Mouse (Mus musculus) MEL (cell line): Measurements from ENCODE around the gene Syt2. TPM values are rescaled to one million over a fixed set of nuclear protein-coding genes. Genes with fewer than 3 reads are reported as not detected.

ENCODE experiments used
- DNase-seq: peaks from one replicate; pipeline ENCODE4 v3.0.0; 2011; ENCODE audit warnings: low read depth, low spot score
- H3K27ac ChIP-seq: 2 replicates; pipeline ENCODE4 v1.5.1; 2012; ENCODE audit warnings: low read depth, mild to moderate bottlenecking, control low read depth, low read length, moderate library complexity; ENCODE audit not compliant: control insufficient read depth
- H3K27me3 ChIP-seq, 2 experiments: fragments of 150-350 bp in 1 of 2; sonication (generic) in 1 of 2; 2 replicates each; pipeline ENCODE4 v1.6.1; 2012; ENCODE audit warnings: low read length in 2 of 2, mild to moderate bottlenecking in 2 of 2, improper control_type of control experiment in 1 of 2, moderate library complexity in 1 of 2; ENCODE audit not compliant: insufficient read depth in 2 of 2, control insufficient read depth in 1 of 2
- H3K36me3 ChIP-seq, 2 experiments: 2 replicates each; pipeline ENCODE4 v1.6.1; 2012 to 2014; ENCODE audit warnings: low read length in 2 of 2, improper control_type of control experiment in 1 of 2, inconsistent platforms in 1 of 2, mild to moderate bottlenecking in 1 of 2; ENCODE audit not compliant: insufficient read depth in 2 of 2, control insufficient read depth in 1 of 2
- H3K4me1 ChIP-seq, 2 experiments: fragments of 150-350 bp in 1 of 2; sonication (generic) in 1 of 2; 2 replicates each; pipeline ENCODE4 v1.6.1; 2012; ENCODE audit warnings: low read length in 2 of 2, improper control_type of control experiment in 1 of 2, mild to moderate bottlenecking in 1 of 2; ENCODE audit not compliant: insufficient read depth in 2 of 2, control insufficient read depth in 1 of 2
- H3K4me3 ChIP-seq, 2 experiments: fragments of 150-350 bp in 1 of 2; sonication (generic) in 1 of 2; 2 replicates each; pipeline ENCODE4 v1.5.1; 2012; ENCODE audit warnings: low read depth in 2 of 2, low read length in 2 of 2, mild to moderate bottlenecking in 2 of 2, moderate library complexity in 2 of 2, control low read depth in 1 of 2, improper control_type of control experiment in 1 of 2; ENCODE audit not compliant: control insufficient read depth in 1 of 2, insufficient read depth in 1 of 2
- H3K79me2 ChIP-seq: 2 replicates; pipeline ENCODE4 v1.6.1; 2012; ENCODE audit warnings: mild to moderate bottlenecking, low read length, moderate library complexity; ENCODE audit not compliant: control insufficient read depth, poor library complexity, insufficient read depth
- H3K9ac ChIP-seq: 2 replicates; pipeline ENCODE4 v1.6.1; 2012; ENCODE audit warnings: low read depth, mild to moderate bottlenecking, control low read depth, low read length, moderate library complexity; ENCODE audit not compliant: control insufficient read depth, poor library complexity, severe bottlenecking
- H3K9me3 ChIP-seq: fragments of 150-350 bp; sonication (generic); replicated peaks from 2 replicates; pipeline ENCODE4 v1.6.1; 2012; ENCODE audit warnings: mild to moderate bottlenecking, low read length, improper control_type of control experiment, moderate library complexity; ENCODE audit not compliant: insufficient read depth
- BHLHE40 ChIP-seq: IDR thresholded peaks from 2 replicates; pipeline ENCODE4 v1.6.1; 2012; ENCODE audit warnings: low read depth, mild to moderate bottlenecking, inconsistent platforms, low read length, improper control_type of control experiment, borderline replicate concordance
- CHD2 ChIP-seq: IDR thresholded peaks from 2 replicates; pipeline ENCODE4 v1.6.1; 2011; ENCODE audit warnings: low read length, improper control_type of control experiment
- CTCF ChIP-seq, 3 experiments: IDR thresholded peaks in 2 of 3; conservative IDR thresholded peaks in 1 of 3; 2 replicates each; pipeline ENCODE4 v1.5.1; 2011 to 2012; ENCODE audit warnings: low read length in 3 of 3, low read depth in 2 of 3, mild to moderate bottlenecking in 2 of 3, improper control_type of control experiment in 1 of 3, inconsistent platforms in 1 of 3, mixed read lengths in 1 of 3, moderate library complexity in 1 of 3; ENCODE audit not compliant: control insufficient read depth in 1 of 3, insufficient read depth in 1 of 3, poor library complexity in 1 of 3, severe bottlenecking in 1 of 3
- ELF1 ChIP-seq: IDR thresholded peaks from 2 replicates; pipeline ENCODE4 v1.6.1; 2014; ENCODE audit warnings: low read depth, mild to moderate bottlenecking, inconsistent platforms, low read length, improper control_type of control experiment, moderate library complexity
- GABPA ChIP-seq: IDR thresholded peaks from 2 replicates; pipeline ENCODE4 v1.6.1; 2012; ENCODE audit warnings: low read depth, mild to moderate bottlenecking, inconsistent platforms, low read length, improper control_type of control experiment, moderate library complexity
- JUND ChIP-seq: IDR thresholded peaks from 2 replicates; pipeline ENCODE4 v1.6.1; 2011; ENCODE audit warnings: low read depth, mild to moderate bottlenecking, improper control_type of control experiment, low read length
- KAT2A ChIP-seq: conservative IDR thresholded peaks from 2 replicates; pipeline ENCODE4 v1.6.1; 2012; ENCODE audit warnings: low read depth, low read length, improper control_type of control experiment, inconsistent platforms
- MAFK ChIP-seq: IDR thresholded peaks from 2 replicates; pipeline ENCODE4 v1.6.1; 2011; ENCODE audit warnings: low read depth, mild to moderate bottlenecking, low read length, improper control_type of control experiment, borderline replicate concordance
- MAX ChIP-seq: IDR thresholded peaks from 2 replicates; pipeline ENCODE4 v1.6.1; 2011; ENCODE audit warnings: low read length, improper control_type of control experiment
- MAZ ChIP-seq: IDR thresholded peaks from 2 replicates; pipeline ENCODE4 v1.6.1; 2012; ENCODE audit warnings: low read depth, mild to moderate bottlenecking, inconsistent platforms, low read length, improper control_type of control experiment
- MEF2A ChIP-seq: IDR thresholded peaks from 2 replicates; pipeline ENCODE4 v1.6.1; 2014; ENCODE audit warnings: low read depth, mild to moderate bottlenecking, inconsistent platforms, low read length, improper control_type of control experiment; ENCODE audit not compliant: poor library complexity, insufficient replicate concordance, severe bottlenecking; ENCODE audit errors: extremely low read depth
- MXI1 ChIP-seq: IDR thresholded peaks from 2 replicates; pipeline ENCODE4 v1.6.1; 2011; ENCODE audit warnings: mild to moderate bottlenecking, low read depth, low read length, improper control_type of control experiment
- MYB ChIP-seq: IDR thresholded peaks from 2 replicates; pipeline ENCODE4 v1.6.1; 2011; ENCODE audit warnings: mild to moderate bottlenecking, low read depth, low read length, improper control_type of control experiment
- NELFE ChIP-seq: IDR thresholded peaks from 2 replicates; pipeline ENCODE4 v1.6.1; 2011; ENCODE audit warnings: low read depth, low read length, improper control_type of control experiment
- POLR2A ChIP-seq, 2 experiments: IDR thresholded peaks; 2 replicates each; pipeline ENCODE4 v1.6.1; 2011 to 2012; ENCODE audit warnings: low read length in 2 of 2, mild to moderate bottlenecking in 2 of 2, control low read depth in 1 of 2, improper control_type of control experiment in 1 of 2, low read depth in 1 of 2, moderate library complexity in 1 of 2; ENCODE audit not compliant: control insufficient read depth in 1 of 2, insufficient read depth in 1 of 2, poor library complexity in 1 of 2
- POLR2AphosphoS5 ChIP-seq: IDR thresholded peaks from 2 replicates; pipeline ENCODE4 v1.6.1; 2012; ENCODE audit warnings: low read depth, borderline replicate concordance, mild to moderate bottlenecking, inconsistent platforms, low read length, moderate library complexity, mixed read lengths
- RCOR1 ChIP-seq: IDR thresholded peaks from 2 replicates; pipeline ENCODE4 v1.6.1; 2012; ENCODE audit warnings: low read depth, mild to moderate bottlenecking, inconsistent platforms, low read length, improper control_type of control experiment
- SIN3A ChIP-seq: IDR thresholded peaks from 2 replicates; pipeline ENCODE4 v1.6.1; 2012; ENCODE audit warnings: low read length, improper control_type of control experiment, inconsistent platforms
- TAL1 ChIP-seq: IDR thresholded peaks from 2 replicates; pipeline ENCODE4 v1.6.1; 2012; ENCODE audit warnings: mild to moderate bottlenecking, inconsistent platforms, low read length, moderate library complexity, mixed read lengths
- USF1 ChIP-seq: IDR thresholded peaks from 2 replicates; pipeline ENCODE4 v1.6.1; 2014; ENCODE audit warnings: low read depth, mild to moderate bottlenecking, inconsistent platforms, low read length, improper control_type of control experiment, moderate library complexity
- USF2 ChIP-seq, 2 experiments: IDR thresholded peaks; 2 replicates each; pipeline ENCODE4 v1.6.1; 2011 to 2012; ENCODE audit warnings: improper control_type of control experiment in 2 of 2, low read length in 2 of 2, borderline replicate concordance in 1 of 2, inconsistent platforms in 1 of 2, low read depth in 1 of 2, mild to moderate bottlenecking in 1 of 2; ENCODE audit not compliant: insufficient read depth in 1 of 2
- ZC3H11A ChIP-seq: IDR thresholded peaks from 2 replicates; pipeline ENCODE4 v1.6.1; 2012; ENCODE audit warnings: low read depth, mild to moderate bottlenecking, inconsistent platforms, low read length, improper control_type of control experiment
- polyA plus RNA-seq, 2 experiments: library from polyadenylated mRNA; stranded (reverse) in 1 of 2; unstranded in 1 of 2; fragments of >175 nt in 1 of 2; fragments of >200 nt in 1 of 2; gene quantifications; 2 replicates each; pipeline versions ENCODE4 v1.2.1 to v1.2.4; 2012; ENCODE audit warnings: low replicate concordance in 2 of 2, low read depth in 1 of 2; ENCODE audit not compliant: insufficient read length in 2 of 2, insufficient read depth in 1 of 2, missing spikeins in 1 of 2
- total RNA-seq: library from RNA; depleted of rRNA; stranded (reverse); fragments of 300-350 nt; gene quantifications from 2 replicates; pipeline ENCODE4 v1.2.3, GENCODE M21; 2012

Syt2 gene
- total and polyA plus RNA-seq, 3 experiments = 0.31 TPM; not detected in 2

DNA sequence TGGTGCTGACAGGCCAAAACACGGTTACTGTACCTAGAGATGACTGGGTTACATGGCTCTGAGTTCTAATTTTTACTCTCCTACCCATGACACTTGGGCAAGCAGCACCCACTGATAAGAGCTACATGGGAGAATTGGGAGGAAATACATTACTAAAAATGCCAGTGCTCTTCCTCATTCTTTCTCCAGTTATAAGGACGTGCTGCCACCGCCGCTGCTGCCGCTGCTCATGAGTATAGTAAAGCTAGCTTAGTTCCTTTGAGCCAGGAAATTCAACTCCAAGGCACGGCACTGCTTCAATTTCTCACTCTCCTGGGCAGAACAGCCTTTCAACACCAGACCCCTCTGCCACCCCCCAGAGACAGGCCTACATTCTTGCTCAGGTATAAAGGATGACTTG, 138.0 kb downstream of the Syt2 start:
- no peaks in the 10 kb centered on the region for H3K27me3 ChIP-seq
- H3K9ac ChIP-seq = no peak overlapping the region
- TF ChIP-seq MEF2A = no peak
- no peak for TF ChIP-seq NELFE
- TF ChIP-seq JUND = no peak
- no peak for TF ChIP-seq CHD2
- TF ChIP-seq GABPA = no peak
- no peak for TF ChIP-seq MXI1
- no peak for TF ChIP-seq TAL1
- TF ChIP-seq RCOR1 = no peak
- TF ChIP-seq ZC3H11A = no peak
- no peak for TF ChIP-seq SIN3A
- no peak for TF ChIP-seq ELF1
- TF ChIP-seq MYB = no peak
- no peak for TF ChIP-seq BHLHE40
- no peak for TF ChIP-seq USF2 (IDR thresholded peaks at IDR 0.05; ENCODE audit: borderline replicate concordance in 1 of 2, insufficient read depth in 1 of 2, low read depth in 1 of 2, low read length in 2 of 2)
- TF ChIP-seq KAT2A = no peak
- TF ChIP-seq POLR2AphosphoS5 = no peak
- no peaks in the 10 kb centered on the region for H3K4me1 ChIP-seq
- no peaks in the 10 kb centered on the region for H3K36me3 ChIP-seq
- no peak for DNase-seq
- H3K27ac ChIP-seq = no peak overlapping the region
- H3K9me3 ChIP-seq = no peaks in the 10 kb centered on the region
- H3K79me2 ChIP-seq = no peaks in the 10 kb centered on the region
- no peak overlapping the region for H3K4me3 ChIP-seq

DNA sequence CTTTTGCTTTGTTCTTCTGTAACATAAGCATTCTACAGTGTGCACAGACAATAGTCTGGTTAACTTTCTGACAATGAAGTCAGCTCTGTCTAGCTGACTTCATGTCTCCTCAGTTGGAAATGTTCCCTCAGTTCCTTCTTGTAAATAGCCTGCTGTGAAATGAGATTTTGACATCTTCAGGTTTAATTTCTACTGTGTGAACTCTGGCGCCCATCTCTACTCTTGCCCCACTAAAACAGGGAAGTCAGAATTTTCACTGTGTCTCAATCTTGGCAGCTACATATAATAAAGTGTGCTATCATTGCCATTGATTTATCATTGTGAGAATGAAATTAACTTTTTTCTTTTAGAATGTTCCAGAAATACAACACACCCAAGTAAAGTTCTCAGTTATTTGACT, 138.4 kb downstream of the Syt2 start:
- no peak overlapping the region for H3K27ac ChIP-seq
- TF ChIP-seq MAZ = no peak
- TF ChIP-seq POLR2AphosphoS5 = no peak
- no peak for TF ChIP-seq MEF2A
- no peak for TF ChIP-seq MAX
- TF ChIP-seq POLR2A (IDR thresholded peaks at IDR 0.05; ENCODE audit: control insufficient read depth in 1 of 2, insufficient read depth in 1 of 2, low read depth in 1 of 2, low read length in 2 of 2, poor library complexity in 1 of 2) = no peak
- no peak for TF ChIP-seq CTCF (IDR thresholded peaks at IDR 0.05 in 2 of 3, conservative IDR thresholded peaks at IDR 0.05 in 1 of 3; ENCODE audit: control insufficient read depth in 1 of 3, insufficient read depth in 1 of 3, low read depth in 2 of 3, low read length in 3 of 3, poor library complexity in 1 of 3, severe bottlenecking in 1 of 3)
- TF ChIP-seq USF2 (IDR thresholded peaks at IDR 0.05; ENCODE audit: borderline replicate concordance in 1 of 2, insufficient read depth in 1 of 2, low read depth in 1 of 2, low read length in 2 of 2) = no peak
- no peak for TF ChIP-seq USF1
- TF ChIP-seq MYB = no peak
- no peak for TF ChIP-seq MAFK
- TF ChIP-seq, all 39 proteins: peak for 0
- Histone ChIP-seq H3K27me3 (no peaks in the 10 kb centered on the region), H3K4me3 (no peak overlapping the region), H3K79me2 (no peaks in the 10 kb centered on the region), H3K9me3 (no peaks in the 10 kb centered on the region), H3K9ac (no peak overlapping the region), H3K4me1 (no peaks in the 10 kb centered on the region; a peak in 1 of 4 replicates), H3K36me3 (no peaks in the 10 kb centered on the region)
- DNase-seq = no peak
